Mouse (Mus musculus) midbrain, embryonic 14.5 days (tissue): ENCODE results near the gene Axin2. TPM values are rescaled to one million over a fixed set of nuclear protein-coding genes. Genes with fewer than 3 reads are reported as not detected.

Experiments used
- ATAC-seq: fragments of 200-750 bp; cut with Nextera tagmentation; 2 replicates; pipeline ENCODE4 v1.8.0; 2017; ENCODE audit warnings: moderate number of reproducible peaks, moderate library complexity; ENCODE audit not compliant: low FRiP score, low TSS enrichment
- DNase-seq: peaks from one replicate; pipeline ENCODE4 v3.0.0-alpha.2; 2015
- H3K27ac ChIP-seq: fragments of 300-500 bp; sonication (generic); replicated peaks from 2 replicates; pipeline ENCODE4 v1.5.1; 2014; ENCODE audit warnings: mild to moderate bottlenecking, low read depth, low read length, moderate library complexity
- H3K27me3 ChIP-seq: fragments of 300-500 bp; sonication (generic); 2 replicates; pipeline ENCODE4 v1.6.1; 2014; ENCODE audit warnings: low read length, control low read depth, mixed read lengths; ENCODE audit not compliant: control insufficient read depth, insufficient read depth
- H3K36me3 ChIP-seq: fragments of 300-500 bp; sonication (generic); 2 replicates; pipeline ENCODE4 v1.6.1; 2014; ENCODE audit warnings: low read length, control low read depth; ENCODE audit not compliant: control insufficient read depth, insufficient read depth
- H3K4me1 ChIP-seq: fragments of 300-500 bp; sonication (generic); 2 replicates; pipeline ENCODE4 v1.6.1; 2014; ENCODE audit warnings: mild to moderate bottlenecking, antibody characterized with exemption, low read length, control low read depth; ENCODE audit not compliant: control insufficient read depth, insufficient read depth
- H3K4me2 ChIP-seq: fragments of 300-500 bp; sonication (generic); 2 replicates; pipeline ENCODE4 v1.6.1; 2014; ENCODE audit warnings: mild to moderate bottlenecking, low read length, moderate library complexity
- H3K4me3 ChIP-seq: fragments of 300-500 bp; sonication (generic); replicated peaks from 2 replicates; pipeline ENCODE4 v1.5.1; 2014; ENCODE audit warnings: low read depth, low read length
- H3K9ac ChIP-seq: fragments of 300-500 bp; sonication (generic); replicated peaks from 2 replicates; pipeline ENCODE4 v1.6.1; 2014; ENCODE audit warnings: mild to moderate bottlenecking, low read length, moderate library complexity
- H3K9me3 ChIP-seq: fragments of 300-500 bp; sonication (generic); 2 replicates; pipeline ENCODE4 v1.6.1; 2016; ENCODE audit warnings: low read length, control low read depth, mixed read lengths; ENCODE audit not compliant: control insufficient read depth
- WGBS: fragments of 180-500 bp; shearing (Covaris S2); extraction: QIAGEN DNeasy Blood & Tissue Kit; methylation state at CpG from one replicate; pipeline ENCODE4 v1.1.7; 2014; 5-methylcytosine and 5-hydroxymethylcytosine counted together
- polyA plus RNA-seq: library from polyadenylated mRNA; unstranded; fragments of >200 nt; fragmentation: Nextera tagmentation; extraction: Ambion mirVana; gene quantifications from 2 replicates; pipeline ENCODE4 v1.2.1, GENCODE M21; 2014

The Axin2 gene
- polyA plus RNA-seq, 1 experiment from 2014 or later = 19.4 TPM

DNA sequence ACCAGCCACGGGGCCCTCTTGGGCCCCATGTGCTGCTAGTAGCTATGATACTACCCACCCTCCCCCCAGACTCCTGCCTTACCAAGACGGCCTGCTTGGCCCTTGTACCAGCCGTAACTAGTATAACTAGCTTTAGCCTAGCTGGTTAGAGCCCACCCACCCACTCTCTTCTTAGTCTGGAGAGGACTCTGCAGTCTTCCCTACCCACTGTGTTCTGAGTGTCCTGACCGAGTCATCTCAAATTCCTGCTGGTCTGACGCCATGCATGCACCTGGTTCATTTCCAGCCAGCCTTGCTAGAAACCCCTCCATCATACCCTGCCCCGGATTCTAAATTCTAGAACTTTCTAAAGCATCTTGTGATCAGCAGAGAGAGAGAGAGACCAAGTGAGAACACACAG lies 9.6 kb downstream of the Axin2 start:
- no peak overlapping the region for H3K4me3 ChIP-seq
- no peak overlapping the region for H3K9ac ChIP-seq
- WGBS = 49% methylated on average over 6 of the region's 6 CpGs
- H3K4me1 ChIP-seq = peaks cover 71% of the 10 kb centered on the region
- no peak for ATAC-seq
- no peak for DNase-seq
- peak overlapping the region; percentile 90 for H3K4me2 ChIP-seq
- peaks cover 34% of the 10 kb centered on the region for H3K36me3 ChIP-seq
- 0 out of 2 replicates have a peak overlapping the region, but pooled peaks have one; percentile 57 for H3K27ac ChIP-seq
- no peaks in the 10 kb centered on the region for H3K27me3 ChIP-seq
- H3K9me3 ChIP-seq = no peaks in the 10 kb centered on the region

- H3K9ac ChIP-seq = peak overlapping the region; percentile 29; the same call in 1 of the 2 replicates
- H3K27me3 ChIP-seq = no peaks in the 10 kb centered on the region
- WGBS = 30% methylated on average over 2 of the region's 3 CpGs
- peak overlapping the region; percentile 57; the same call in 1 of the 2 replicates for H3K27ac ChIP-seq
- peak; percentile 63 for DNase-seq
- H3K4me3 ChIP-seq = no peak overlapping the region
- no peak for ATAC-seq
- peak overlapping the region; percentile 90 for H3K4me2 ChIP-seq
- peaks cover 71% of the 10 kb centered on the region for H3K4me1 ChIP-seq
- no peaks in the 10 kb centered on the region for H3K9me3 ChIP-seq
- H3K36me3 ChIP-seq = peaks cover 34% of the 10 kb centered on the region
Measured at GRCm38 (mm10) chr11:108930612-108931011, 10.5 kb downstream of the Axin2 start.

GRCm38 (mm10) chr11:108933835-108934234 lies 13.7 kb downstream of the Axin2 start:
- 0 out of 2 replicates have a peak overlapping the region, but pooled peaks have one; percentile 17 for H3K27ac ChIP-seq
- ATAC-seq = no peak
- WGBS = 63% methylated on average over 9 of the region's 9 CpGs
- peaks cover 58% of the 10 kb centered on the region for H3K4me1 ChIP-seq
- peaks cover 54% of the 10 kb centered on the region for H3K36me3 ChIP-seq
- no peaks in the 10 kb centered on the region for H3K9me3 ChIP-seq
- H3K4me2 ChIP-seq = no peak overlapping the region
- H3K27me3 ChIP-seq = no peaks in the 10 kb centered on the region
- H3K4me3 ChIP-seq = no peak overlapping the region
- DNase-seq = peak; percentile 24
- H3K9ac ChIP-seq = no peak overlapping the region

DNA sequence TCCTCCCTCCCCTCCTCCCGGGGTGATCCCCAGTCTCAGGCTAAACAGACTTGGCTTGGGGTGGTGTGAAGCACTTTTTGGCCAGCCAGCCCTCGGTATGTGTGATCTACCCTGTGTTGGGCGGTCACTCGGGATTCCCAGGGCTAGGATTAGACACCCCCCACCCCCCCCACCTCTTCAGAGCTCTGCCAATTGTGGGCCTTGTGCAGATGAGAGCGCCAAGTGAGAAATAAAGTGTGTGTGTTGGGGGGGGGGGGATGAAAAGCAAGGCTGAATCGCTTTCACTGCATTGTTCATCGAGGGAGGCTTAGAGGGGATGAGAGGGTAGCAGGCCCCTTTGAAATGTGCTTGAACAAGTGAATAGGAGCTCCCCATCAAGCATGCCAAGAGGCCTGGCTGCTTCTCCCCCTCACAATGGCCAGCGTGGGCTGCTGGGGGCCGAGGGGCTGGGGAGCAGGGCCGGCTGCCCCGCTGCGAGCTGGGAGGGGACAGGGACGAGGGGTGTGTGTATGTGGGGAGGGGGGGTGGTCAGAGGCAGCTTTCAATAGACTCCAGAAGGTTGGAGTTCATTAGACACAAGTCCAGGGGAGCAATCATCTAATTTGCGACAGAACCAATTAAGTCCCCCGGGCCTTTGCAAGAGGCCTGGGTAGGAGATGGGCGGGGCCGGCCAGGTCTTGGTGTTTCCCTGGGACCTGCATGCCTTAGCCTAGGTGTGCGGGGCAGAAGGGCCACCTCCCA lies 15.1 kb downstream of the Axin2 start:
- peak overlapping the region; percentile 27; the same call in 1 of the 2 replicates for H3K4me2 ChIP-seq
- H3K36me3 ChIP-seq = peaks cover 68% of the 10 kb centered on the region
- peak; percentile 78 for DNase-seq
- H3K9ac ChIP-seq = no peak overlapping the region
- H3K9me3 ChIP-seq = no peaks in the 10 kb centered on the region
- peaks cover 48% of the 10 kb centered on the region for H3K4me1 ChIP-seq
- WGBS = 9% methylated on average over 18 of the region's 18 CpGs
- H3K27me3 ChIP-seq = no peaks in the 10 kb centered on the region
- H3K4me3 ChIP-seq = no peak overlapping the region
- peak; percentile 80 for ATAC-seq
- H3K27ac ChIP-seq = peak overlapping the region; percentile 73

GRCm38 (mm10) chr11:108936016-108936792 lies 16.1 kb downstream of the Axin2 start:
- Histone ChIP-seq H3K9me3 (no peaks in the 10 kb centered on the region), H3K36me3 (peaks cover 62% of the 10 kb centered on the region), H3K4me3 (no peak overlapping the region), H3K9ac (0 out of 2 replicates have a peak overlapping the region, but pooled peaks have one; percentile 29), H3K27ac (peak overlapping the region; percentile 73; the same call in 1 of the 2 replicates), H3K27me3 (no peaks in the 10 kb centered on the region), H3K4me2 (no peak overlapping the region), H3K4me1 (peaks cover 47% of the 10 kb centered on the region)
- WGBS = 43% methylated on average over 18 of the region's 18 CpGs
- no peak for ATAC-seq
- DNase-seq = no peak

GRCm38 (mm10) chr11:108940655-108941412 lies 20.7 kb downstream of the Axin2 start:
- H3K4me3 ChIP-seq = no peak overlapping the region
- peak overlapping the region; percentile 33 for H3K4me2 ChIP-seq
- no peak overlapping the region; the same call in 1 of the 2 replicates for H3K9ac ChIP-seq
- peaks cover 75% of the 10 kb centered on the region for H3K36me3 ChIP-seq
- 19% methylated on average over 19 of the region's 19 CpGs for WGBS
- no peak; the same call in 1 of the 2 replicates for ATAC-seq
- peaks cover 34% of the 10 kb centered on the region for H3K4me1 ChIP-seq
- DNase-seq = peak; percentile 79
- H3K9me3 ChIP-seq = no peaks in the 10 kb centered on the region
- peak overlapping the region; percentile 87 for H3K27ac ChIP-seq
- H3K27me3 ChIP-seq = no peaks in the 10 kb centered on the region

DNA sequence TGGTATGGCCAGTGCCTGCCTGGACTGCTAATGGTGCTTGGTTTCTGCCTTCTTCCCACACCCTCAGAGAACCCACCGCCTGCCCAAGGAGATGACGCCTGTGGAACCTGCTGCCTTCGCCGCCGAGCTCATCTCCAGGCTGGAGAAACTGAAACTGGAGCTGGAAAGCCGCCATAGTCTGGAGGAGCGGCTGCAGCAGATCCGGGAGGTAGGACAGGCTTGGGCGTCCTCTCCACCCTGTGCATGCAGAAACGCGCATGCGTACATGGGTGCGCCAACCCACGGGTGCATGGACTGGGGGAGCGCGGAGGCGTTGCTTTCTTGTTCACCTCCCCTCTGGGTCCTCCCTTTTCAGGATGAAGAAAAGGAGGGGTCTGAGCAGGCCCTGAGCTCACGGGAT lies 21.7 kb downstream of the Axin2 start:
- ATAC-seq (no peak), DNase-seq (no peak)
- H3K4me1 ChIP-seq = peaks cover 24% of the 10 kb centered on the region
- peaks cover 84% of the 10 kb centered on the region for H3K36me3 ChIP-seq
- no peaks in the 10 kb centered on the region for H3K9me3 ChIP-seq
- H3K27ac ChIP-seq = peak overlapping the region; percentile 87
- no peak overlapping the region for H3K4me2 ChIP-seq
- no peaks in the 10 kb centered on the region for H3K27me3 ChIP-seq
- no peak overlapping the region for H3K9ac ChIP-seq
- 90% methylated on average over 18 of the region's 18 CpGs for WGBS
- H3K4me3 ChIP-seq = no peak overlapping the region

DNA sequence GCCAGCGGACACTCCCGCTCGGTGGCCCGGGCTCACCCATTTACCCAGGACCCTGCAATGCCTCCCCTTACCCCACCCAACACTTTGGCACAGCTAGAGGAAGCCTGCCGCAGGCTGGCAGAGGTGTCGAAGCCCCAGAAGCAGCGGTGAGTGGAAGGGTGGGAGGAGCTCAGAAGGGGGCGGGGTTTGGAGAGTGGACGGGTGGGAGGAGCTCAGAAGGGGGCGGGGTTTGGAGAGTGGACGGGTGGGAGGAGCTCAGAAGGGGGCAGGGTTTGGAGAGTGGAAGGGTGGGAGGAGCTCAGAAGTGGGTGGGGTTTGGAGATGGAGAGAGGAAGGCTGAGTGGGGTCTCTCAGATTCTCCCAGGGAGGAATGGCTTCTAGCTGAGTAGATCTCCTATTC lies 23.6 kb downstream of the Axin2 start:
- Histone ChIP-seq H3K9ac (no peak overlapping the region), H3K9me3 (no peaks in the 10 kb centered on the region), H3K4me3 (no peak overlapping the region), H3K4me2 (no peak overlapping the region), H3K4me1 (peaks cover 20% of the 10 kb centered on the region), H3K36me3 (peaks cover 82% of the 10 kb centered on the region), H3K27ac (no peak overlapping the region), H3K27me3 (no peaks in the 10 kb centered on the region)
- 79% methylated on average over 11 of the region's 11 CpGs for whole genome bisulfite sequencing
- no peak for DNase-seq
- no peak for ATAC-seq
